Mouse (Mus musculus): ENCODE results near the gene Nckap1. TPM values are rescaled to one million over a fixed set of nuclear protein-coding genes. Genes with fewer than 3 reads are reported as not detected.

The Nckap1 gene
- polyA plus RNA-seq, 1 experiment from 2014 or later: 68.9 TPM

GRCm38 (mm10) chr2:80474247-80474796, 106.9 kb downstream of the Nckap1 start:
- H3K9ac ChIP-seq: no peak overlapping the region
- H3K4me3 ChIP-seq (ENCODE audit: low read depth, low read length): no peak overlapping the region
- H3K4me1 ChIP-seq (ENCODE audit: insufficient read depth): no peaks in the 10 kb centered on the region
- H3K27me3 ChIP-seq (ENCODE audit: insufficient read depth, low read length): no peaks in the 10 kb centered on the region
- no peaks in the 10 kb centered on the region for H3K36me3 ChIP-seq (ENCODE audit: insufficient read depth)
- no peaks in the 10 kb centered on the region for H3K9me3 ChIP-seq (ENCODE audit: low read depth, low read length)
- ATAC-seq (ENCODE audit: insufficient read depth) (no peak), DNase-seq (no peak)
- H3K4me2 ChIP-seq: no peak overlapping the region
- 50% methylated on average over 5 of the region's 5 CpGs for WGBS
- H3K27ac ChIP-seq (ENCODE audit: low read depth): no peak overlapping the region
- no peak for TF ChIP-seq CTCF (IDR thresholded peaks at IDR 0.05; ENCODE audit: low read depth)

GRCm38 (mm10) chr2:80465991-80466821, 115.0 kb downstream of the Nckap1 start:
- TF ChIP-seq CTCF (IDR thresholded peaks at IDR 0.05; ENCODE audit: low read depth): no peak
- 0 out of 2 replicates have a peak, but pooled peaks have one; percentile 21 for ATAC-seq (ENCODE audit: insufficient read depth)
- Histone ChIP-seq H3K4me2 (no peak overlapping the region), H3K36me3 (ENCODE audit: insufficient read depth) (no peaks in the 10 kb centered on the region), H3K9me3 (ENCODE audit: low read depth, low read length) (no peaks in the 10 kb centered on the region), H3K9ac (no peak overlapping the region), H3K27me3 (ENCODE audit: insufficient read depth, low read length) (no peaks in the 10 kb centered on the region), H3K27ac (ENCODE audit: low read depth) (no peak overlapping the region), H3K4me3 (ENCODE audit: low read depth, low read length) (no peak overlapping the region), H3K4me1 (ENCODE audit: insufficient read depth) (no peaks in the 10 kb centered on the region)
- 52% methylated on average over 16 of the region's 16 CpGs for WGBS
- no peak for DNase-seq

DNA sequence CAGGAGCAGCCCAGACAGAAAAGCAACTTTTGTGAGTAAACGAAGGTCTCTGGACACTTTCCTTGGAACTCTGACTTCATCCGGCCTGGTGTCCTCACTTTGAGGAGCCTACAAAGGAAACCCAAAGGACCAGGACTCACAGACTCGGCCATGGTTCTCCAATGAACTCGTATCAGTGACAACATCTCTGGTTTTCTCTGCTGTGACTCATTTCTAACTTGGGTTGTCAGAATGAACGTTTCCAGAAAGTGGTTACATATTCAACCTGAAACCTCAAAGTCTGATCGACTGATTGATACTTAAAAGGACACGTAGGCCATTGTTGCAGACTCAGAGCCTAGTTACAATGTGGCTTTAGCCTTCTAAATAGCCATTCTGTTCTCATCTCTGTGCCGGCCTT, 119.4 kb downstream of the Nckap1 start:
- Histone ChIP-seq H3K9ac (no peak overlapping the region), H3K27me3 (ENCODE audit: insufficient read depth, low read length) (no peaks in the 10 kb centered on the region), H3K27ac (ENCODE audit: low read depth) (no peak overlapping the region), H3K4me1 (ENCODE audit: insufficient read depth) (no peaks in the 10 kb centered on the region), H3K36me3 (ENCODE audit: insufficient read depth) (no peaks in the 10 kb centered on the region), H3K4me3 (ENCODE audit: low read depth, low read length) (no peak overlapping the region), H3K4me2 (no peak overlapping the region), H3K9me3 (ENCODE audit: low read depth, low read length) (no peaks in the 10 kb centered on the region)
- no peak for TF ChIP-seq CTCF (IDR thresholded peaks at IDR 0.05; ENCODE audit: low read depth)
- WGBS: 73% methylated on average over 8 of the region's 8 CpGs
- DNase-seq (no peak), ATAC-seq (ENCODE audit: insufficient read depth) (no peak)

MicroRNA genes within 50 kb of the gene (microRNA counts, 519-probe panel; counts per million panel counts)
- 2,095 counts per million, percentile 25 among the panel's probes with 10 or more counts for microRNA mmu-miR-684

Small RNA genes lying within 50 kb of the gene (microRNA-seq; reads per million reads assigned to microRNA genes)
- gene Mir684-1 (ENCODE audit: borderline number of aligned reads): not detected

Other genes starting within 250 kb of the Nckap1 start
- gene Frzb, start 133.8 kb downstream of the Nckap1 start, polyA plus RNA-seq (2014; fragmentation: Nextera tagmentation; extraction: Ambion mirVana): 0.65 and 0.88 TPM in 2 replicates
- 15.1 and 16.8 TPM in 2 replicates for gene Dusp19, start 35.7 kb upstream of the Nckap1 start, polyA plus RNA-seq (2014; fragmentation: Nextera tagmentation; extraction: Ambion mirVana)
- gene Nup35, start 35.9 kb upstream of the Nckap1 start, polyA plus RNA-seq (2014; fragmentation: Nextera tagmentation; extraction: Ambion mirVana): 58.9 and 59.0 TPM in 2 replicates